Mouse (Mus musculus) hindbrain, embryonic 12.5 days (tissue): Measurements from ENCODE around the gene Pcgf2. TPM values are rescaled to one million over a fixed set of nuclear protein-coding genes. Genes with fewer than 3 reads are reported as not detected.

Experiments
- ATAC-seq: fragments of 200-750 bp; cut with Nextera tagmentation; 2 replicates; pipeline ENCODE4 v1.8.0; 2017; ENCODE audit warnings: moderate TSS enrichment; ENCODE audit not compliant: low FRiP score
- H3K27ac ChIP-seq: fragments of 300-500 bp; sonication (generic); 2 replicates; pipeline ENCODE4 v1.5.1; 2016; ENCODE audit warnings: mild to moderate bottlenecking
- H3K27me3 ChIP-seq: fragments of 300-500 bp; sonication (generic); 2 replicates; pipeline ENCODE4 v1.6.1; 2016; ENCODE audit warnings: mild to moderate bottlenecking
- H3K36me3 ChIP-seq: fragments of 300-500 bp; sonication (generic); 2 replicates; pipeline ENCODE4 v1.6.1; 2016; ENCODE audit warnings: mild to moderate bottlenecking
- H3K4me1 ChIP-seq: fragments of 300-500 bp; sonication (generic); 2 replicates; pipeline ENCODE4 v1.6.1; 2016
- H3K4me2 ChIP-seq: fragments of 300-500 bp; sonication (generic); replicated peaks from 2 replicates; pipeline ENCODE4 v1.6.1; 2016; ENCODE audit warnings: mild to moderate bottlenecking
- H3K4me3 ChIP-seq: fragments of 300-500 bp; sonication (generic); 2 replicates; pipeline ENCODE4 v1.5.1; 2016; ENCODE audit warnings: mild to moderate bottlenecking
- H3K9ac ChIP-seq: fragments of 300-500 bp; sonication (generic); 2 replicates; pipeline ENCODE4 v1.6.1; 2016; ENCODE audit warnings: mild to moderate bottlenecking, moderate library complexity
- H3K9me3 ChIP-seq: fragments of 300-500 bp; sonication (generic); replicated peaks from 2 replicates; pipeline ENCODE4 v1.6.1; 2016; ENCODE audit warnings: mild to moderate bottlenecking
- WGBS: fragments of 180-500 bp; shearing (Covaris S2); methylation state at CpG from one replicate; pipeline ENCODE4 v1.1.7; 2016; 5-methylcytosine and 5-hydroxymethylcytosine counted together
- polyA plus RNA-seq: library from polyadenylated mRNA; unstranded; fragments of >200 nt; fragmentation: Nextera tagmentation; extraction: Ambion mirVana; gene quantifications from 2 replicates; pipeline ENCODE4 v1.2.1, GENCODE M21; 2016

The Pcgf2 gene
- polyA plus RNA-seq, 1 experiment from 2014 or later, result 24.7 TPM

- H3K9me3 ChIP-seq, result no peaks in the 10 kb centered on the region
- 2% methylated on average over 6 of the region's 9 CpGs for WGBS
- no peaks in the 10 kb centered on the region for H3K27me3 ChIP-seq
- peak overlapping the region; percentile 83 for H3K9ac ChIP-seq
- peak overlapping the region; percentile 99 for H3K27ac ChIP-seq
- H3K4me2 ChIP-seq, result peak overlapping the region; percentile 87
- H3K4me1 ChIP-seq, result peaks cover 56% of the 10 kb centered on the region
- peak; percentile 39 for ATAC-seq
- no peaks in the 10 kb centered on the region for H3K36me3 ChIP-seq
- H3K4me3 ChIP-seq, result peak overlapping the region; percentile 85
These were observed 683 bp downstream of the Pcgf2 start for GRCm38 (mm10) chr11:97699626-97700002.

DNA sequence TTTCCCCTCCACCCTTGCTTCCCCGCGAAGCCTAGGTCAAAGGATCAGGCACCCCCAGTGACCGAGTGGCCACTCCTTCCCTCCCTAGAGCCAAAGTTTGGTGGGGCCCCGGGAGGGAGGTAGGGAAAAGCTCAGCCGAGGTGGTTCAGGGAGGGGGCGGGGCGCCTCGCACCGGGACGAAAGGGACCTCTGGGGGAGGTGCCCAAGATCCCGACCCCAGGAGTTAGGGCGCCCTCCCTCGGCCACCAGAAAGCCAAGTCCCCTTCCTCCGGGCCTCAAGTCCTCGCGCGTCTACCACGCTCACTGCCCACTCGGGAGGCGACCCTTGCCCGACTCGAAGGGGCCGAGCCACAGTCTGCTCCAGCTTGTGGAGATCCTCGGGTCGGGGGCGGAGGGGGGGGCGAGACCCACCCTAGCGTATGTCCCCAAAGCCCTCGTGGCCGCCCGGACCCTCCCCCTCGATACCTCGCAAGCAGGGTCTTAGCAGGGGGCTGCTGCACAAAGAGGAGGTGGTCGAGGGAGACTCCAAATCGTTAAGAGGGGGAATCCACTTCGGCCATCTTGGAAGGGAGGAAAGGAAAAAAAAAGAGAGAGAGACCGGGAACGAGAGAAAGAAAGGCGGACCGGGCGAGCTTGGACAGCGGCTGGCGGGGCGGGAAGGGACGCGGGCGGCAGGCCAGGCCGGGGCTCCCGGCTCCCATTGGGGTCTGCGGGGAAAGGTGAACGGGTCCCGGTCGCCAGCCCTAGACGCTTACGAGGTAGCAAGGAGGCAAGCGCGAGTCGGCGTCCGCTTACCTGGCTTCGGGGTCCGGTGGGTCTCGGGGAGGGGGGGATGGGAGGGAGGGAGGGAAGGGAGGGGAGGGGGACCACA is 1.3 kb downstream of the Pcgf2 start:
- H3K27me3 ChIP-seq, result no peaks in the 10 kb centered on the region
- peak overlapping the region; percentile 83 for H3K9ac ChIP-seq
- no peaks in the 10 kb centered on the region for H3K36me3 ChIP-seq
- peak overlapping the region; percentile 87 for H3K4me2 ChIP-seq
- peak overlapping the region; percentile 85 for H3K4me3 ChIP-seq
- H3K27ac ChIP-seq, result peak overlapping the region; percentile 99
- H3K4me1 ChIP-seq, result peaks cover 56% of the 10 kb centered on the region
- no peaks in the 10 kb centered on the region for H3K9me3 ChIP-seq
- peak; percentile 1; the same call in 1 of the 2 replicates for ATAC-seq
- under 1% methylated on average over 60 of the region's 63 CpGs for WGBS

- Histone ChIP-seq H3K27ac (peak overlapping the region; percentile 99), H3K4me1 (peaks cover 56% of the 10 kb centered on the region), H3K4me3 (peak overlapping the region; percentile 85), H3K9ac (peak overlapping the region; percentile 83), H3K9me3 (no peaks in the 10 kb centered on the region), H3K27me3 (no peaks in the 10 kb centered on the region), H3K4me2 (peak overlapping the region; percentile 87), H3K36me3 (peaks cover 4% of the 10 kb centered on the region; the same call in 1 of the 2 replicates)
- ATAC-seq, result no peak
- 2% methylated on average over 14 of the region's 14 CpGs for WGBS
These were observed 2.3 kb downstream of the Pcgf2 start for GRCm38 (mm10) chr11:97697891-97698529.

DNA sequence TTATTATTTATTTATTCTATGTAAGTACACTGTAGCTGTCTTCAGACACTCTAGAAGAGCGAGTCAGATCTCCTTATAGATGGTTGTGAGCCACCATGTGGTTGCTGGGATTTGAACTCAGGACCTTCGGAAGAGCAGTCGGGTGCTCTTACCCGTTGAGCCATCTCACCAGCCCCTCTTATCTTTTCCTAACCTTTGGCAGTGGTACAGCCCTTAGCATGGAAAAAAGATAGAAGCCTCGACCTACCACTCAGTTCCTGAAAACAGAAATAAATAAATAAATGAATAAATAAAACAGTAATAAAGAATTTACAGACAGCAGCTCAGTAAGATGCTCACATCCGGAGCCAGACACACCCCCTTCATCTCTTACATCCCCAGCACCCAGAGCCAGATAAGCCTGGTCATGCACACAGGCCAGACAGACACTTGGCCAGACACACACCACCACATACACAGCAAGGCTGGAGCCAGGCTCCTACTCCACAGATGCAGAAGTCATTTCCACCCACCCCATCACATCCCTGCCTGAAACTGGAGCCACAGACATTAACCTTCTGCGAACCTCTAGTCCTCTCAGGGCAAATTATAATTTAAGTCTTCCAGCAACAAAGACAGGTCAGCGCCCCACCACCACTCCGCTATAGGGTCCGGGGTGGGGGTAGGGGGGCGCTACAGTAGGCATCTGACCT is 3.0 kb downstream of the Pcgf2 start:
- 60% methylated on average over 11 of the region's 11 CpGs for WGBS
- H3K9ac ChIP-seq, result peak overlapping the region; percentile 83
- H3K4me3 ChIP-seq, result peak overlapping the region; percentile 85
- no peaks in the 10 kb centered on the region for H3K27me3 ChIP-seq
- peak overlapping the region; percentile 87 for H3K4me2 ChIP-seq
- H3K27ac ChIP-seq, result peak overlapping the region; percentile 99; the same call in 1 of the 2 replicates
- H3K9me3 ChIP-seq, result no peaks in the 10 kb centered on the region
- ATAC-seq, result no peak
- H3K4me1 ChIP-seq, result peaks cover 56% of the 10 kb centered on the region
- peaks cover 10% of the 10 kb centered on the region for H3K36me3 ChIP-seq

GRCm38 (mm10) chr11:97696669-97697068 is 3.6 kb downstream of the Pcgf2 start:
- Histone ChIP-seq H3K4me2 (peak overlapping the region; percentile 87), H3K27me3 (no peaks in the 10 kb centered on the region), H3K36me3 (peaks cover 16% of the 10 kb centered on the region), H3K4me3 (no peak overlapping the region; the same call in 1 of the 2 replicates), H3K9ac (no peak overlapping the region), H3K27ac (peak overlapping the region; percentile 64; the same call in 1 of the 2 replicates), H3K9me3 (no peaks in the 10 kb centered on the region), H3K4me1 (peaks cover 52% of the 10 kb centered on the region)
- ATAC-seq, result no peak
- 71% methylated on average over 8 of the region's 8 CpGs for WGBS

GRCm38 (mm10) chr11:97695712-97696401 is 4.4 kb downstream of the Pcgf2 start:
- Histone ChIP-seq H3K4me3 (peak overlapping the region; percentile 23), H3K36me3 (peaks cover 24% of the 10 kb centered on the region), H3K4me1 (peaks cover 45% of the 10 kb centered on the region), H3K27me3 (no peaks in the 10 kb centered on the region), H3K27ac (peak overlapping the region; percentile 64), H3K9ac (peak overlapping the region; percentile 50), H3K4me2 (peak overlapping the region; percentile 87), H3K9me3 (no peaks in the 10 kb centered on the region)
- 34% methylated on average over 9 of the region's 9 CpGs for WGBS
- no peak for ATAC-seq

DNA sequence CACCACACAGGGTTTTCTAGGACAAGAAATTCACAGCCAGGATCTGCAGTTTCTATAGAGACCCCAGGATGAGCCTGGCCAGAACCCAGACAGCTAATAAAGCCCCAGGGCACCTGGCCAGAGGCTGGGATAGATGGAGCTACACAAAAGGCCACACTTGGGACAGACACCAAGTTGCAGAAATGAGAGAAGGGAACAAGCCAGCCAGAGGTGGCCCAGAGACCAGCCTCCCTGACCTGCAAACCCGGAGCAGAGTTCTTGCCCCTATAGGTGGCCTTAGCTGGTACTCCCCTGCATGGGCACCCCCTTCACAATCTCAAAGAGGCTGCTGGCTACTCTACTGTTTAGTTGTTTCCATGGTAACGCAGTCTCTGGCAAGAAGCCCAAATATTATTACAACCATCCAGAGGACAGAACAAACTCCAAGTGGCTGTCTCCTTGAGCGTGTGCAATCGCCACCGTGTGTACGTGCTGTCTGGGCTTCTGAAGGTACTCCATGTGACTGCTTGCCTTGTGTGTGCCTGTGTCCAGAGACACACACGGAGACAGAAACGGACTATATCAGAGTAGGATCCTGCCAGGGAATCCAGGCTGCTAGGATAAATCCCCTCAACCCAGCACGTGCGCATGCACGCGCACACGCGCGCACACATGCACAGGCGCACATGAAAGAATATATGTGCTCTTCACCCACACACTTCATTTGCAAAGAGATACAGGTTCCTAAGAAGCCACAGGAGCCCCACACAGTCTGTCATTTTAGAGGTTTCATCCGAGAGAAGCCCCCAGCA is 5.2 kb downstream of the Pcgf2 start:
- Histone ChIP-seq H3K27me3 (no peaks in the 10 kb centered on the region), H3K9me3 (no peaks in the 10 kb centered on the region), H3K9ac (peak overlapping the region; percentile 50), H3K4me3 (peak overlapping the region; percentile 23), H3K27ac (peak overlapping the region; percentile 64), H3K36me3 (peaks cover 32% of the 10 kb centered on the region), H3K4me1 (peaks cover 45% of the 10 kb centered on the region), H3K4me2 (peak overlapping the region; percentile 87)
- no peak for ATAC-seq
- WGBS, result 54% methylated on average over 17 of the region's 17 CpGs

DNA sequence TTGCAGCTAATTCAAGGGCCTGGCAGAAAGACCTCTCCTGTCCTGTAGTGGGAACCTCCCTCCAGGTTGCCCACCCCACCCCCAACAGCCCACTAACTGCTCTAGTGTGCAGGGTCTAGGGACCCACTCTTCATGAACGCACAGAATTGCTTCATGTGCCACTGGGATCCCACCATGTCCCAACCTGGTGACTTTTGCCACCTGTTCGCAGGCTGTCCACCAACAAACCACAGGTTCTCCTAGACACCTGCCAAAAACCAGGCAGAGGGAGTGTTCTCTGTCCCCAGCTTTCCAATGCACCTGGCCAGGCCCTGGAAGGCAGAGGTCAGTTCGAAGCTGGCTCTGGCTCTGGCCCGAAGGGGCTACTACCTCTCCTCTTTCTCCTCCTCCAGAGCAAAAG is 5.9 kb downstream of the Pcgf2 start:
- Histone ChIP-seq H3K4me1 (peaks cover 45% of the 10 kb centered on the region), H3K27me3 (no peaks in the 10 kb centered on the region), H3K4me3 (no peak overlapping the region), H3K9ac (no peak overlapping the region), H3K4me2 (peak overlapping the region; percentile 87; the same call in 1 of the 2 replicates), H3K36me3 (peaks cover 35% of the 10 kb centered on the region), H3K9me3 (no peaks in the 10 kb centered on the region), H3K27ac (peak overlapping the region; percentile 64)
- 91% methylated on average over 4 of the region's 4 CpGs for WGBS
- no peak for ATAC-seq

GRCm38 (mm10) chr11:97689861-97690260 is 10.4 kb downstream of the Pcgf2 start:
- H3K9ac ChIP-seq, result no peak overlapping the region
- no peak overlapping the region for H3K4me2 ChIP-seq
- H3K4me3 ChIP-seq, result no peak overlapping the region
- H3K36me3 ChIP-seq, result peaks cover 53% of the 10 kb centered on the region
- ATAC-seq, result no peak
- peaks cover 25% of the 10 kb centered on the region for H3K4me1 ChIP-seq
- H3K27ac ChIP-seq, result no peak overlapping the region
- H3K9me3 ChIP-seq, result no peaks in the 10 kb centered on the region
- no peaks in the 10 kb centered on the region for H3K27me3 ChIP-seq
- WGBS, result 32% methylated on average over 10 of the region's 10 CpGs

DNA sequence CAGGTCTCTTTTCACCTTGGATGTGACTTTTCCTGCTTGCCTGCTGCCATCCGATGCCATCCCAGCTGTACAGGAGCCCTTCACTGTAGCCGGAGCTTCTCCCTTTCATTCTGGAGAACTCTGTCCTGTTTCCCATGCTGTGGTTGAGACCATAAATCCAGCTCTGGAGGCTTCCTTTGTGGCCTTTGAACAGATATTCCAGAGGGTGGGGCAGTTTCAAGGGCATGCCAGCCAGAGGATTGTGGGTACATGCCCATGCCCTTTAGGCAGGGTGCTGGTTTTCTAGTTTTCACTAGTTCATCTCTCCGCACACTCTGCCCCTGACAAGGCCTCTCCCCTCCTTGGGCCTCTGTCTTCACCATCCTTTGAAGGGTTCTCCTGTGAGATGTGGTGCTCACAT is 13.2 kb downstream of the Pcgf2 start:
- H3K27ac ChIP-seq, result no peak overlapping the region
- H3K9me3 ChIP-seq, result no peaks in the 10 kb centered on the region
- no peak overlapping the region for H3K9ac ChIP-seq
- peaks cover 53% of the 10 kb centered on the region for H3K36me3 ChIP-seq
- ATAC-seq, result no peak
- no peak overlapping the region for H3K4me2 ChIP-seq
- H3K27me3 ChIP-seq, result no peaks in the 10 kb centered on the region
- peaks cover 16% of the 10 kb centered on the region for H3K4me1 ChIP-seq
- H3K4me3 ChIP-seq, result no peak overlapping the region
- WGBS, result 91% methylated on average over 3 of the region's 3 CpGs

GRCm38 (mm10) chr11:97686322-97686908 is 13.9 kb downstream of the Pcgf2 start:
- Histone ChIP-seq H3K9me3 (no peaks in the 10 kb centered on the region), H3K4me2 (peak overlapping the region; percentile 88), H3K27me3 (no peaks in the 10 kb centered on the region), H3K4me1 (peaks cover 16% of the 10 kb centered on the region), H3K27ac (no peak overlapping the region), H3K9ac (peak overlapping the region; percentile 45; the same call in 1 of the 2 replicates), H3K4me3 (peak overlapping the region; percentile 42; the same call in 1 of the 2 replicates), H3K36me3 (peaks cover 53% of the 10 kb centered on the region)
- WGBS, result 72% methylated on average over 11 of the region's 11 CpGs
- ATAC-seq, result no peak
